Mouse (Mus musculus) spleen, adult 2 months (tissue): ENCODE data around the gene Klc1.

ENCODE experiments used
- CTCF ChIP-seq: fragments of 200-500 bp; IDR thresholded peaks from 2 replicates; pipeline ENCODE4 v1.5.1; 2011; ENCODE audit warnings: mild to moderate bottlenecking, inconsistent platforms; ENCODE audit not compliant: insufficient read depth, insufficient read length, insufficient replicate concordance; ENCODE audit errors: extremely low read depth
- POLR2A ChIP-seq: fragments of 200-500 bp; IDR thresholded peaks from 2 replicates; pipeline ENCODE4 v1.6.1; 2011; ENCODE audit warnings: low read depth, low read length, inconsistent platforms

- TF ChIP-seq CTCF, result no peak
- TF ChIP-seq POLR2A, result no peak
Observed at GRCm38 (mm10) chr12:111727956-111728355, 30.7 kb upstream of the Klc1 start.
